Mouse (Mus musculus): Measurements from ENCODE around the gene Arhgdib. TPM values are rescaled to one million over a fixed set of nuclear protein-coding genes. Genes with fewer than 3 reads are reported as not detected.

The Arhgdib gene
- total and polyA plus RNA-seq, 3 experiments, result 321 to 1,150 (median 355) TPM

DNA sequence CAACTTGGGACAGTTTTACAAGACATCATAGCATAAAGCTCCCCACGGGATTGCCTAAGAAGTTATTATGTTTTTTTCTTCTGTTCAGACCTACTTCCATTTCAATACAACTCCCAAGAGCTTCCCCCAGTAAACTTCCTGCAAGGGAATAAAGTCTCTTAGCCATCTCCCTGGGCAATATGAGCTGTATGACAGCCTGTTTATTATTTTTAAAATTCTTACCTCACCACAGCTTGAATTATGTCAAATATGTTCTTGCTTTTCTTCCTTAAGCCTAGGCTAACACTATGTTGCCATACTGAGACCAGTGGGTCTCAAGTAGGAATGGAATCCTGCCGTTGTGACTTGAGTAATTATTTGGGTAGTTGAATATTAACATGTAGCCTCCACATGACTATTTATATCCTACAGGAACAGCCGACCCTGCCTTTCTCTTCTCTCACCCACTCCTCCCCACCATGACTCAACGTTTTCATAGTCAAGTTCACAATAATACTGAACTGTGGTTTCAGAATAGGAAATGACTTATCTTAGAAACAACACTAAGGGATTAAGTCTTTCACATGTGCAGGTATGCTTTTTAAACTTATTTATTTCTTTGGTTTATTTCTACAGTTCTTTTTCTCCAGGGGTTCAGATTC lies 41.2 kb downstream of the Arhgdib start:
- H3K4me1 ChIP-seq (ENCODE audit: control insufficient read depth in 1 of 2, insufficient read depth in 2 of 2), result peaks cover 0 to 19% of the 10 kb centered on the region in 2 experiments; a peak in 2 of 4 replicates
- no peaks in the 10 kb centered on the region for H3K9me3 ChIP-seq (replicated peaks; ENCODE audit: low read length)
- no peak overlapping the region for H3K27ac ChIP-seq (ENCODE audit: insufficient read depth, low read depth)
- H3K9ac ChIP-seq (ENCODE audit: insufficient read depth, low read depth), result no peak overlapping the region
- DNase-seq (ENCODE audit: extremely low read depth), result no peak
- H3K79me2 ChIP-seq (replicated peaks; ENCODE audit: control insufficient read depth, extremely low read depth, insufficient read depth, poor library complexity, severe bottlenecking), result no peaks in the 10 kb centered on the region
- no peak for TF ChIP-seq PAX5 (IDR thresholded peaks at IDR 0.05; ENCODE audit: low read length)
- in situ Hi-C loops (cut with MboI; ENCODE audit: low pct_ligation_motif_present, low pct_unique_long_range_greater_than_20kb, low sequenced_read_pairs), result no loop called here
- no peaks in the 10 kb centered on the region for H3K27me3 ChIP-seq (replicated peaks)
- dilution Hi-C loops (cut with MboI; ENCODE audit: extremely low pct_ligation_motif_present, extremely low pct_unique_long_range_greater_than_20kb, low sequenced_read_pairs), result no loop called here
- H3K36me3 ChIP-seq (replicated peaks in 1 of 2; ENCODE audit: control insufficient read depth in 1 of 2, insufficient read depth in 1 of 2, low read length in 1 of 2), result peaks cover 0 to 16% of the 10 kb centered on the region in 2 experiments
- H3K4me2 ChIP-seq (ENCODE audit: insufficient read depth, low read depth, poor library complexity, severe bottlenecking), result no peak overlapping the region
- H3K4me3 ChIP-seq (replicated peaks in 1 of 3; ENCODE audit: low read depth in 2 of 3, low read length in 2 of 3, poor library complexity in 1 of 3), result no peak overlapping the region

DNA sequence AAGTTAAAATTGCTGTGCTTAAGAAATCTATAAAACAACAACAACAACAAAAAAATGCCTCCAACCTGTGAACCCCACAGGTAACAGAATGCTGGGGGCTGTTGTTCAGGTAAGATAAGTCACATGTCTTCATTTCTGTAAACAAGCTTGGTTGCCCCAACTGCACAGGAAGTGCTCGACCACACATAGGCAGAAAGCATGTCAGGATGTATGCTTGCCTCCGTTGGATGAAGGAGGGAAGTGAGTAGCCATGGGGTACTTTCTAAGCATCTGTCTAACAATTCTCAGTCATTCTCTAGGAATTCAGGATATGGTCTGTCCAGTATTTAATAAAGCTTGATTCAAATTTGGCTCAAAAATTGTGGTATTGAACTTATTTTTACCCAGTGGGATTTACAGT lies 42.7 kb downstream of the Arhgdib start:
- DNase-seq (ENCODE audit: extremely low read depth), result no peak
- H3K27me3 ChIP-seq (replicated peaks), result no peaks in the 10 kb centered on the region
- H3K27ac ChIP-seq (ENCODE audit: insufficient read depth, low read depth), result no peak overlapping the region
- H3K4me3 ChIP-seq (replicated peaks in 1 of 3; ENCODE audit: low read depth in 2 of 3, low read length in 2 of 3, poor library complexity in 1 of 3), result no peak overlapping the region
- H3K79me2 ChIP-seq (replicated peaks; ENCODE audit: control insufficient read depth, extremely low read depth, insufficient read depth, poor library complexity, severe bottlenecking), result no peaks in the 10 kb centered on the region
- no peak overlapping the region for H3K4me2 ChIP-seq (ENCODE audit: insufficient read depth, low read depth, poor library complexity, severe bottlenecking)
- H3K4me1 ChIP-seq (ENCODE audit: control insufficient read depth in 1 of 2, insufficient read depth in 2 of 2), result peaks cover 0 to 19% of the 10 kb centered on the region in 2 experiments; a peak in 2 of 4 replicates
- in situ Hi-C loops (cut with MboI; ENCODE audit: low pct_ligation_motif_present, low pct_unique_long_range_greater_than_20kb, low sequenced_read_pairs), result no loop called here
- no peak overlapping the region for H3K9ac ChIP-seq (ENCODE audit: insufficient read depth, low read depth)
- peaks cover 0 to 15% of the 10 kb centered on the region in 2 experiments for H3K36me3 ChIP-seq (replicated peaks in 1 of 2; ENCODE audit: control insufficient read depth in 1 of 2, insufficient read depth in 1 of 2, low read length in 1 of 2)
- dilution Hi-C loops (cut with MboI; ENCODE audit: extremely low pct_ligation_motif_present, extremely low pct_unique_long_range_greater_than_20kb, low sequenced_read_pairs), result no loop called here
- no peak for TF ChIP-seq POLR2AphosphoS2 (IDR thresholded peaks at IDR 0.05; ENCODE audit: low read depth, low read length)
- TF ChIP-seq MEF2A (IDR thresholded peaks at IDR 0.05; ENCODE audit: borderline replicate concordance, low read depth, low read length), result no peak
- no peak for TF ChIP-seq MAFK (IDR thresholded peaks at IDR 0.05; ENCODE audit: insufficient replicate concordance, low read length)
- TF ChIP-seq RAD21 (IDR thresholded peaks at IDR 0.05; ENCODE audit: low read depth, low read length), result no peak
- no peak for TF ChIP-seq TBP (conservative IDR thresholded peaks at IDR 0.05; ENCODE audit: low read depth, low read length)
- no peak for TF ChIP-seq BHLHE40 (IDR thresholded peaks at IDR 0.05; ENCODE audit: low read depth, low read length)
- TF ChIP-seq POLR2A (IDR thresholded peaks at IDR 0.05; ENCODE audit: low read depth, low read length), result no peak
- no peak for TF ChIP-seq MYC (IDR thresholded peaks at IDR 0.05; ENCODE audit: low read depth, low read length)
- TF ChIP-seq PAX5 (IDR thresholded peaks at IDR 0.05; ENCODE audit: low read length), result no peak
- TF ChIP-seq ZMIZ1 (IDR thresholded peaks at IDR 0.05; ENCODE audit: low read depth, low read length), result no peak
- TF ChIP-seq JUND (conservative IDR thresholded peaks at IDR 0.05; ENCODE audit: low read depth, low read length), result no peak
- no peak for TF ChIP-seq MXI1 (IDR thresholded peaks at IDR 0.05; ENCODE audit: low read depth, low read length)
- H3K9me3 ChIP-seq (replicated peaks; ENCODE audit: low read length), result no peaks in the 10 kb centered on the region

- Histone ChIP-seq H3K4me1 (ENCODE audit: control insufficient read depth in 1 of 2, insufficient read depth in 2 of 2) (peaks cover 0 to 19% of the 10 kb centered on the region in 2 experiments; a peak in 2 of 4 replicates), H3K9ac (ENCODE audit: insufficient read depth, low read depth) (no peak overlapping the region), H3K27ac (ENCODE audit: insufficient read depth, low read depth) (no peak overlapping the region), H3K36me3 (replicated peaks in 1 of 2; ENCODE audit: control insufficient read depth in 1 of 2, insufficient read depth in 1 of 2, low read length in 1 of 2) (peaks cover 0 to 9% of the 10 kb centered on the region in 2 experiments), H3K4me3 (replicated peaks in 1 of 3; ENCODE audit: low read depth in 2 of 3, low read length in 2 of 3, poor library complexity in 1 of 3) (no peak overlapping the region), H3K9me3 (replicated peaks; ENCODE audit: low read length) (no peaks in the 10 kb centered on the region), H3K4me2 (ENCODE audit: insufficient read depth, low read depth, poor library complexity, severe bottlenecking) (no peak overlapping the region), H3K27me3 (replicated peaks) (no peaks in the 10 kb centered on the region), H3K79me2 (replicated peaks; ENCODE audit: control insufficient read depth, extremely low read depth, insufficient read depth, poor library complexity, severe bottlenecking) (no peaks in the 10 kb centered on the region)
- TF ChIP-seq MYC (IDR thresholded peaks at IDR 0.05; ENCODE audit: low read depth, low read length), result no peak
- no peak for TF ChIP-seq USF2 (conservative IDR thresholded peaks at IDR 0.05; ENCODE audit: low read depth, low read length)
- no peak for TF ChIP-seq JUND (conservative IDR thresholded peaks at IDR 0.05; ENCODE audit: low read depth, low read length)
- no peak for TF ChIP-seq ZKSCAN1 (IDR thresholded peaks at IDR 0.05; ENCODE audit: borderline replicate concordance, low read depth, low read length)
- in situ Hi-C loops (cut with MboI; ENCODE audit: low pct_ligation_motif_present, low pct_unique_long_range_greater_than_20kb, low sequenced_read_pairs), result no loop called here
- dilution Hi-C loops (cut with MboI; ENCODE audit: extremely low pct_ligation_motif_present, extremely low pct_unique_long_range_greater_than_20kb, low sequenced_read_pairs), result no loop called here
- no peak for DNase-seq (ENCODE audit: extremely low read depth)
Observed at GRCm38 (mm10) chr6:136898222-136898621, 43.5 kb downstream of the Arhgdib start.
